Mouse (Mus musculus) kidney, postnatal 0 days (tissue): ENCODE measurements around the gene Smad3. TPM values are rescaled to one million over a fixed set of nuclear protein-coding genes. Genes with fewer than 3 reads are reported as not detected.

Experiments used
- ATAC-seq: fragments of 200-750 bp; cut with Nextera tagmentation; replicated peaks from 2 replicates; pipeline ENCODE4 v1.8.0; 2017; ENCODE audit warnings: low read depth, moderate number of reproducible peaks, moderate TSS enrichment, moderate library complexity; ENCODE audit not compliant: low FRiP score
- DNase-seq: peaks from one replicate; pipeline ENCODE4 v3.0.0-alpha.2; 2016; ENCODE audit warnings: low spot score
- H3K27ac ChIP-seq: fragments of 300-500 bp; sonication (generic); 2 replicates; pipeline ENCODE4 v1.5.1; 2014; ENCODE audit warnings: mild to moderate bottlenecking
- H3K27me3 ChIP-seq: fragments of 300-500 bp; sonication (generic); 2 replicates; pipeline ENCODE4 v1.6.1; 2014; ENCODE audit warnings: low read length, mixed read lengths; ENCODE audit not compliant: insufficient read depth
- H3K36me3 ChIP-seq: fragments of 300-500 bp; sonication (generic); 2 replicates; pipeline ENCODE4 v1.6.1; 2014; ENCODE audit warnings: low read length, mixed read lengths; ENCODE audit not compliant: insufficient read depth
- H3K4me1 ChIP-seq: fragments of 300-500 bp; sonication (generic); replicated peaks from 2 replicates; pipeline ENCODE4 v1.6.1; 2014; ENCODE audit warnings: antibody characterized with exemption, low read length, mixed read lengths; ENCODE audit not compliant: insufficient read depth
- H3K4me2 ChIP-seq: fragments of 300-500 bp; sonication (generic); 2 replicates; pipeline ENCODE4 v1.6.1; 2014; ENCODE audit warnings: mild to moderate bottlenecking, low read length, moderate library complexity, mixed read lengths
- H3K4me3 ChIP-seq: fragments of 300-500 bp; sonication (generic); replicated peaks from 2 replicates; pipeline ENCODE4 v1.5.1; 2014; ENCODE audit warnings: low read depth, low read length
- H3K9ac ChIP-seq: fragments of 300-500 bp; sonication (generic); 2 replicates; pipeline ENCODE4 v1.6.1; 2014; ENCODE audit warnings: low read depth, low read length
- H3K9me3 ChIP-seq: fragments of 300-500 bp; sonication (generic); replicated peaks from 2 replicates; pipeline ENCODE4 v1.6.1; 2016; ENCODE audit warnings: low read length, inconsistent platforms, mixed read lengths
- CTCF ChIP-seq: IDR thresholded peaks from 2 replicates; pipeline ENCODE4 v1.5.1; 2016; ENCODE audit warnings: antibody characterized with exemption, low read depth, mild to moderate bottlenecking, moderate library complexity
- WGBS: fragments of 180-500 bp; shearing (Covaris S2); extraction: QIAGEN DNeasy Blood & Tissue Kit; methylation state at CpG from one replicate; pipeline ENCODE4 v1.1.7; 2014; 5-methylcytosine and 5-hydroxymethylcytosine counted together
- polyA plus RNA-seq: library from polyadenylated mRNA; unstranded; fragments of >200 nt; fragmentation: Nextera tagmentation; extraction: Ambion mirVana; gene quantifications from 2 replicates; pipeline ENCODE4 v1.2.1, GENCODE M21; 2015

Smad3 gene
- polyA plus RNA-seq, 1 experiment from 2014 or later: 20.0 TPM

GRCm38 (mm10) chr9:63714572-63714971 is 43.2 kb downstream of the Smad3 start:
- H3K36me3 ChIP-seq: 0 out of 2 replicates have a peak, but pooled peaks cover under 1% of the 10 kb centered on the region
- H3K4me3 ChIP-seq: no peak overlapping the region
- no peak overlapping the region for H3K27ac ChIP-seq
- H3K4me1 ChIP-seq: peaks cover 51% of the 10 kb centered on the region
- TF ChIP-seq CTCF: no peak
- no peak overlapping the region for H3K4me2 ChIP-seq
- ATAC-seq: no peak
- H3K9ac ChIP-seq: no peak overlapping the region
- no peaks in the 10 kb centered on the region for H3K27me3 ChIP-seq
- H3K9me3 ChIP-seq: no peaks in the 10 kb centered on the region
- 77% methylated on average over 6 of the region's 6 CpGs for WGBS
- no peak for DNase-seq

- Histone ChIP-seq H3K9me3 (no peaks in the 10 kb centered on the region), H3K4me3 (no peak overlapping the region), H3K9ac (no peak overlapping the region), H3K36me3 (peaks cover 6% of the 10 kb centered on the region; the same call in 1 of the 2 replicates), H3K4me2 (no peak overlapping the region), H3K27me3 (no peaks in the 10 kb centered on the region), H3K4me1 (peaks cover 45% of the 10 kb centered on the region), H3K27ac (peak overlapping the region; percentile 51)
- ATAC-seq (no peak), DNase-seq (no peak)
- 0 out of 2 replicates have a peak, but pooled peaks have one; percentile 4 for TF ChIP-seq CTCF
- WGBS: 65% methylated on average over 6 of the region's 6 CpGs
Observed at GRCm38 (mm10) chr9:63712838-63713237, 45.0 kb downstream of the Smad3 start.

GRCm38 (mm10) chr9:63711580-63712230 is 46.1 kb downstream of the Smad3 start:
- Histone ChIP-seq H3K4me2 (no peak overlapping the region), H3K36me3 (peaks cover 6% of the 10 kb centered on the region; the same call in 1 of the 2 replicates), H3K4me1 (peaks cover 44% of the 10 kb centered on the region), H3K9ac (no peak overlapping the region), H3K27ac (0 out of 2 replicates have a peak overlapping the region, but pooled peaks have one; percentile 19), H3K4me3 (no peak overlapping the region), H3K27me3 (no peaks in the 10 kb centered on the region), H3K9me3 (no peaks in the 10 kb centered on the region)
- DNase-seq: no peak
- ATAC-seq: no peak
- TF ChIP-seq CTCF: no peak
- 55% methylated on average over 13 of the region's 13 CpGs for WGBS

DNA sequence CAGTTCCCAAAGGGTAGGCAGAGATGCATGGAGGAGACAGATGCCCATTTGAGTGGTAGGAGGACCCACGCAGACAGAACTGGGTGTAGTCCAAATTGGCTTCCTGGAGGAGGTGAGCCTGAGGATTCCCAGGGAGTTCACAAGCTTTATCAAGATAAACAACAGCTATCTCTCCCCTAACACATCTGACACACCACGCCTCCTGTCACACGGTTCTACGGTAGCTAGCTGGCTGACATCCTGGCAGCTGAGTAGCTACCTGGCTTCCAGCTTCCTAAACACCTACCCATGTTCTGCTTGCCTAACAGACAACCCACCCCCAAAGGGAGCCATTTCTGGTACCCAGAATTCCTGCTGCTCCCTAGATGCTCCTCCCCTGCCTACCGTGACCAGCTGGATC is 47.9 kb downstream of the Smad3 start:
- ATAC-seq (no peak), DNase-seq (no peak)
- no peak overlapping the region for H3K4me2 ChIP-seq
- H3K27ac ChIP-seq: no peak overlapping the region
- peaks cover 36% of the 10 kb centered on the region for H3K4me1 ChIP-seq
- H3K27me3 ChIP-seq: no peaks in the 10 kb centered on the region
- no peak overlapping the region for H3K9ac ChIP-seq
- no peak for TF ChIP-seq CTCF
- peaks cover 6% of the 10 kb centered on the region; the same call in 1 of the 2 replicates for H3K36me3 ChIP-seq
- WGBS: 94% methylated on average over 5 of the region's 5 CpGs
- no peak overlapping the region for H3K4me3 ChIP-seq
- H3K9me3 ChIP-seq: no peaks in the 10 kb centered on the region

DNA sequence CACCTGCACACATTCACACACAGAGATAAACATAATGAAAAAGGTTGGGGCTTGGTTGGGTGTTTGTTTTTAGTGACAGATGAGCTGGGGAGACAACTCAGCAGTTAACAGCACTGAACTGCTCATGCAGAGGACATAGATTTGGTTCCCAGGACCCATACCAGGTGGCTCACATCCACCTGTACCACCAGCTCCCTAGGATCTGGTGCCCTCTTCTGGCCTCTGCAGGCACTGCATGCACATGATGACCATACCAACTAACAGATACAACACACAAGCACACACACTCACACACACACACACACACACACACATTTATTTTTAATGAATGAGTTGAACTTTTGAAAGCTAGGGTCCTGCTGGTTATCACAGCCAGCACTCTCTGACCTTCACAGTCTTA is 48.5 kb downstream of the Smad3 start:
- DNase-seq (no peak), ATAC-seq (no peak)
- Histone ChIP-seq H3K27ac (no peak overlapping the region), H3K4me3 (no peak overlapping the region), H3K4me2 (no peak overlapping the region), H3K4me1 (peaks cover 36% of the 10 kb centered on the region), H3K27me3 (no peaks in the 10 kb centered on the region), H3K36me3 (peaks cover 6% of the 10 kb centered on the region; the same call in 1 of the 2 replicates), H3K9me3 (no peaks in the 10 kb centered on the region), H3K9ac (no peak overlapping the region)
- TF ChIP-seq CTCF: peak; percentile 61

GRCm38 (mm10) chr9:63707816-63708588 is 49.8 kb downstream of the Smad3 start:
- no peak overlapping the region for H3K4me3 ChIP-seq
- no peak overlapping the region for H3K9ac ChIP-seq
- H3K27ac ChIP-seq: no peak overlapping the region
- H3K36me3 ChIP-seq: peaks cover 6% of the 10 kb centered on the region; the same call in 1 of the 2 replicates
- H3K4me2 ChIP-seq: no peak overlapping the region
- no peaks in the 10 kb centered on the region for H3K9me3 ChIP-seq
- no peak for TF ChIP-seq CTCF
- no peaks in the 10 kb centered on the region for H3K27me3 ChIP-seq
- peaks cover 39% of the 10 kb centered on the region for H3K4me1 ChIP-seq
- DNase-seq (no peak), ATAC-seq (no peak)
- WGBS: 89% methylated on average over 9 of the region's 9 CpGs
